Mouse (Mus musculus) liver, postnatal 0 days (tissue): ENCODE data around the gene Rabgap1l. TPM values are rescaled to one million over a fixed set of nuclear protein-coding genes. Genes with fewer than 3 reads are reported as not detected.
A peak's percentile ranks its signal among the peaks of the same experiment; 100 is the strongest.
"Not testable (repeated sequence)": the region's sequence is repeated elsewhere in the genome, so short reads cannot be mapped to it uniquely, and the experiment has no call there.

Source experiments
- ATAC-seq: fragments of 200-750 bp; cut with Nextera tagmentation; 2 replicates; pipeline ENCODE4 v1.8.0; 2017; ENCODE audit warnings: mild to moderate bottlenecking, moderate library complexity
- DNase-seq: peaks from one replicate; pipeline ENCODE4 v3.0.0-alpha.2; 2016
- H3K27ac ChIP-seq: fragments of 300-500 bp; sonication (generic); 2 replicates; pipeline ENCODE4 v1.5.1; 2014; ENCODE audit warnings: antibody characterized with exemption, moderate library complexity, mild to moderate bottlenecking, low read depth
- H3K27me3 ChIP-seq: fragments of 300-500 bp; sonication (generic); 2 replicates; pipeline ENCODE4 v1.6.1; 2014; ENCODE audit warnings: low read length, control low read depth, mixed read lengths; ENCODE audit not compliant: insufficient read depth
- H3K36me3 ChIP-seq: fragments of 300-500 bp; sonication (generic); replicated peaks from 2 replicates; pipeline ENCODE4 v1.6.1; 2014; ENCODE audit warnings: mild to moderate bottlenecking, control low read depth, low read length, moderate library complexity, mixed read lengths; ENCODE audit not compliant: insufficient read depth
- H3K4me1 ChIP-seq: fragments of 300-500 bp; sonication (generic); 2 replicates; pipeline ENCODE4 v1.6.1; 2014; ENCODE audit warnings: antibody characterized with exemption, mild to moderate bottlenecking, control low read depth; ENCODE audit not compliant: insufficient read depth
- H3K4me2 ChIP-seq: fragments of 300-500 bp; sonication (generic); 2 replicates; pipeline ENCODE4 v1.6.1; 2014; ENCODE audit warnings: low read depth, mild to moderate bottlenecking, low read length, moderate library complexity, mixed read lengths
- H3K4me3 ChIP-seq: fragments of 300-500 bp; sonication (generic); 2 replicates; pipeline ENCODE4 v1.5.1; 2014; ENCODE audit warnings: low read depth, low read length
- H3K9ac ChIP-seq: fragments of 300-500 bp; sonication (generic); replicated peaks from 2 replicates; pipeline ENCODE4 v1.6.1; 2014; ENCODE audit warnings: mild to moderate bottlenecking, moderate library complexity
- H3K9me3 ChIP-seq: fragments of 300-500 bp; sonication (generic); 2 replicates; pipeline ENCODE4 v1.6.1; 2016; ENCODE audit warnings: mild to moderate bottlenecking, control low read depth, low read length, mixed read lengths
- CTCF ChIP-seq: sonication (generic); IDR thresholded peaks from 2 replicates; pipeline ENCODE4 v1.5.1; 2016; ENCODE audit warnings: antibody characterized with exemption, low read depth
- EP300 ChIP-seq: IDR thresholded peaks from 2 replicates; pipeline ENCODE4 v1.6.1; 2016; ENCODE audit warnings: antibody characterized with exemption, low read depth, mild to moderate bottlenecking
- WGBS: fragments of 180-500 bp; shearing (Covaris S2); extraction: QIAGEN DNeasy Blood & Tissue Kit; methylation state at CpG from one replicate; pipeline ENCODE4 v1.1.7; 2014; ENCODE audit not compliant: insufficient replicate concordance; 5-methylcytosine and 5-hydroxymethylcytosine counted together
- polyA plus RNA-seq: library from polyadenylated mRNA; unstranded; fragments of >200 nt; fragmentation: Nextera tagmentation; extraction: Ambion mirVana; gene quantifications from 2 replicates; pipeline ENCODE4 v1.2.1, GENCODE M21; 2015

Rabgap1l gene
- polyA plus RNA-seq, 1 experiment from 2014 or later, result 21.6 TPM

DNA sequence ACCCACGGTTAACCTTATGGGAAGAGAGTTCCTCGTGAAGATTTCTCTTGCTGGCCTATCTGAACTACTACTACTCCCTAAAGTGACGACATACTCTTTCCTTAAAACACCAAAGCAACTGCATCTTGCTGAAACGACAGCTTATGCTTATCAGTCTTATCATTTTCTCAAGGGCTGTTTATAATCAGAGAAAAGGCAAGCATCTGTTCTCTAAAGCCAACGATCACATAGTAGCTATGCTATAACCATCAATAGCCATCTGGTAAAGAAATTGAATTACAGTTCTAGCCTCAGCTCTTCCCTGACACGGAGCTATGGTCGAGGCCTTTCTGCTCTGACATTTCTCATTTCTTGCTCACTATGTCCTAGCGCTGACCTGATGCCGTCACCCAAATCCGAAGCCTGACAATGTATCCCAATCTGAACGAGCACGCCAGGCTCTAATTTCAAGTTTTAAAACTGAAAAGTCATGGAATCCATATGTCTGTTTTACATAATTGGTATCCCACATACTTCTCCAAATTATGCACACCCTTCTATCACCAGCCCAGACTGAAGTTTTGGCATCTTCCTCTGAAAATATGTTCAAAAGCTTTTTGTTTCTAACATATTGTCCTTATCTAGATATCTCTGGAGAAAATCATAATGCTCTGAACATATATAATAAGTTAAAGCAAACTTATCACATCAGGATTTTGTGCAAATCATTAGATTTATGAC is 164.6 kb downstream of the Rabgap1l start:
- no peaks in the 10 kb centered on the region for H3K36me3 ChIP-seq
- H3K4me2 ChIP-seq, result no peak overlapping the region
- H3K4me1 ChIP-seq, result no peaks in the 10 kb centered on the region
- TF ChIP-seq CTCF, result no peak
- 0 out of 2 replicates have a peak, but pooled peaks have one; percentile 27 for TF ChIP-seq EP300
- H3K27ac ChIP-seq, result no peak overlapping the region
- DNase-seq, result no peak
- no peak overlapping the region for H3K4me3 ChIP-seq
- no peaks in the 10 kb centered on the region for H3K27me3 ChIP-seq
- ATAC-seq, result no peak
- no peaks in the 10 kb centered on the region for H3K9me3 ChIP-seq
- H3K9ac ChIP-seq, result no peak overlapping the region
- 73% methylated on average over 12 of the region's 12 CpGs for WGBS

DNA sequence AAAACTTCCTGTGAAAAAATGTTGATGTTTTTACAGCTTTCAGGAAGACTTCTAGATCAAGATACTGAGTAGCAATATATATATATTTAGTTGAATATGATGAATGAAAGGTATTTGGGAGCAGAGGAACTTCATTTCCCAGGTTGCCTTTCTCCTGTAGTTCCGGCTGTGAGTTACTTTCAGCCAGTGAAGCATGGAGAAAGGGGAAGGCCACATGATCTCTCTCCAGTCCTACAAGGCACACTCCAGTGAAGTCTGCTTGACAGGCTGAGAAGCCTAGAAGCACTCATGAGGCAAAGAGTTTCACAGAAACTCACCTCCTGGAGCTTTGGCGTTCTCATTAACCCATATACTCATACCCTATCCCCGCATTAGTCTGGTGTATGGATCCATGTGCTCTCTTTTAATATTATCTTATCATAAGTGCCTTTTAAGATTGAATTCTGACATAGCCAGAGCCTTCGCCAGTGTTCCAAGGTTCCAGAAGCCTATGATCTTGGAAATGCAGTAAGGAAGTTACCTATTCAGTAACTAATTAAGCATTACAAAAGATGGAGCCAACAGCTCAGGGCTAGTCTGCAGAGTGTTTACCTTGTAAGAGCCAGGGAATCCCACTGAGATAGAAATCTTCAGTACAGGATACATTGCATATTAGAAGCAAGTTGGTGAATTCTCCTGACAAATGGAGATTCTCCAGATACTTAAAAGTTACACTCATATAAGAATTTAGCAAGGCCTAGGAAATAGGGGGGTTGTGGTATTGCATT is 168.5 kb downstream of the Rabgap1l start:
- not testable (repeated sequence) for H3K4me3 ChIP-seq, DNase-seq, H3K4me2 ChIP-seq, H3K27ac ChIP-seq, H3K27me3 ChIP-seq, H3K9me3 ChIP-seq, H3K4me1 ChIP-seq, H3K36me3 ChIP-seq, ATAC-seq, H3K9ac ChIP-seq
- 78% methylated on average over 4 of the region's 4 CpGs for WGBS

DNA sequence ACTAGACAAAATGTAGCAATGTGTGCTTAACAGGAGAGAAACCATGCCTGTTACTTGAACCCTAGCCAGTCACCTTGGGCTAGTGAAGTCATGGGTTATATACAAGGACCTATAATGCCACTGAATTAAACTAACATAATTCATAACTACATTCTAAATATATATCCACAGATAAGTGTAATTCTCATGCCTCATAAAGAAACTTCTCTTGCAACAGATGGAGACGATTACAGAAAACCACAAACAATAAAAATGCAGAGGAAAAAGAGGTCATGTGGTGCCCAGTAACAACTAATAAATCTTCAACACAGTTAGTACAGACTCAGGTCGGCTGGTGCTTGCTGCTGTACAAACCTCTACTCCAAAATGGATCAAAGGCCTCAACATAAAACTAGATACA is 174.8 kb downstream of the Rabgap1l start:
- Histone ChIP-seq H3K4me3 (no peak overlapping the region), H3K27me3 (no peaks in the 10 kb centered on the region)
- WGBS, result 41% methylated on average over 2 of the region's 2 CpGs

DNA sequence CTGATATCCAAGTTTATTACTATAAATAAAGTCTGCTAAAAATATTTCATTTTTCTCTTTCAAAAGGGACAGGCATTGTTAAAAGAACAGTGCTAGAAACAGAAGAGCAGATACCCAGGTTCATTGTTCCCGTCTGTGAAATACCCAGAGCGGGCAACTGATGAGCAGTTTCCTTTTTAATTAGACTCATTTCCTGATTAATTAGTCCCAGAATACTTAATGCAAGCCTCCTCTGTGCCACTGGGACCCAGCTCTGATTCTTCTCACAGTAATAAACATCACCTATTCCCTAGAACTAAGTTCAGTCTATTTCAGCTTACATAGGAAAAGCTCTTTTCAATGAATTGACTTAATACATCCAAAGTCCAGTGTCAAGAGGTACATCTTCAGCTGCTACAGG is 186.6 kb downstream of the Rabgap1l start:
- Histone ChIP-seq H3K27ac (no peak overlapping the region), H3K27me3 (no peaks in the 10 kb centered on the region), H3K4me2 (no peak overlapping the region), H3K9ac (no peak overlapping the region), H3K36me3 (no peaks in the 10 kb centered on the region), H3K9me3 (no peaks in the 10 kb centered on the region), H3K4me3 (no peak overlapping the region), H3K4me1 (no peaks in the 10 kb centered on the region)
- 76% methylated on average over 2 of the region's 2 CpGs for WGBS
- no peak for TF ChIP-seq CTCF
- TF ChIP-seq EP300, result no peak
- DNase-seq, result no peak
- ATAC-seq, result no peak

More for the DNA sequence above, 174.8 kb downstream of the Rabgap1l start:
- no peaks in the 10 kb centered on the region for H3K36me3 ChIP-seq
- ATAC-seq (no peak), DNase-seq (no peak)
- TF ChIP-seq CTCF (no peak), EP300 (no peak)
- no peak overlapping the region for H3K4me2 ChIP-seq
- H3K27ac ChIP-seq, result no peak overlapping the region
- H3K9me3 ChIP-seq, result no peaks in the 10 kb centered on the region
- H3K4me1 ChIP-seq, result no peaks in the 10 kb centered on the region
- H3K9ac ChIP-seq, result no peak overlapping the region

DNA sequence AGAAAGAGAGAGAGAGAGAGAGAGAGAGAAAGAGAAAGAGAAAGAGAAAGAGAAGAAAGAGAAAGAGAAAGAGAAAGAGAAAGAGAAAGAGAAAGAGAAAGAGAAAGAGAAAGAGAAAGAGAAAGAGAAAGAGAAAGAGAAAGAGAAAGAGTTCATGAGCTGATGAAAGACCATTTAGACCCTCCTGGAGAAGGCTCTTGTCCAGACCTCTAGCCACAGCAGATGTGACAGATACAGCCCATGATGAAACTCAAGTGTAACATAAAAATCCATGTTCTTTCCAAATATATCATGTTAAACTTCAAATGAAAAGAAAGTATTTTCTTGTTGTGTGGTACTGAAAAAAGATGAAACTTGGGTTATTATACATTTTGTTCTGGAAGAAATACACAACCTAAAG is 189.7 kb downstream of the Rabgap1l start:
- H3K4me1 ChIP-seq, H3K27ac ChIP-seq, H3K4me2 ChIP-seq, H3K4me3 ChIP-seq, DNase-seq, ATAC-seq, H3K9me3 ChIP-seq, H3K36me3 ChIP-seq, H3K9ac ChIP-seq, H3K27me3 ChIP-seq: not testable (repeated sequence)

DNA sequence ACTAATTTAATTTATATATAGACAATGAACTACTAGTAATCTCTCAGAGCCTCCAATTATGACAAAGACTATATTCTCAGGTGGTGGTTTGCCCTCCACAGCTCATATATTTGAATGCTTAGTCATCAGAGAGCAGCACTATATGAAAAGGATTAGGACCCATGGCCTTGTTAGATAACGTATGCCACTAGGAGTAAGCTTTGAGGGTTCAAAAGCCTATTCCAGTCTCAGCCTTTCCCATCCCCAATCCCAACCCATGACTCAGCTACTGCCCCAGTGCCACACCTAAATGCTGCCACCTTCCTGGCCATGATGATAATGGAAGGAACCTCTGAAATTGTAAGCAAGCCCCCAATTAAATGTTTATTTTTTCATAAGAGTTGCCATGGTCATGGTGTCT is 195.6 kb downstream of the Rabgap1l start:
- H3K27ac ChIP-seq, result no peak overlapping the region
- no peaks in the 10 kb centered on the region for H3K4me1 ChIP-seq
- H3K4me2 ChIP-seq, result no peak overlapping the region
- ATAC-seq (no peak), DNase-seq (no peak)
- no peak overlapping the region for H3K9ac ChIP-seq
- no peaks in the 10 kb centered on the region for H3K9me3 ChIP-seq
- no peaks in the 10 kb centered on the region for H3K27me3 ChIP-seq
- H3K4me3 ChIP-seq, result no peak overlapping the region
- no peak for TF ChIP-seq CTCF
- TF ChIP-seq EP300, result no peak
- no peaks in the 10 kb centered on the region for H3K36me3 ChIP-seq
- 69% methylated on average over 1 of the region's 1 CpGs for WGBS
